Mouse (Mus musculus): Measurements from ENCODE around the gene D930020B18Rik.

GRCm38 (mm10) chr10:121627216-121627852, 14.1 kb upstream of the D930020B18Rik start:
- no peak for TF ChIP-seq CTCF (IDR thresholded peaks at IDR 0.05; ENCODE audit: insufficient read depth, low read depth, low read length)
- no peak for TF ChIP-seq POLR2A (IDR thresholded peaks at IDR 0.05; ENCODE audit: insufficient read depth, low read depth, low read length)
